15 mouse cellular contexts compared by ENCODE assay signal in genomic region chr8:25450544-25450943, GRCm38 (mm10).
"Had no signal": no experiment of that assay in that cellular context is flagged by ENCODE, and none has a peak within 500 bp of the region (broad histone marks: within the 10 kb centered on the region; RNA-seq: fewer than 3 reads in every experiment).

No protein-coding gene starts in this region.

- H3K4me2 ChIP-seq: neural tube, embryonic 15.5 days; stomach, embryonic 15.5 days had no signal

- H3K9me3 ChIP-seq: neural tube, embryonic 15.5 days; stomach, embryonic 15.5 days had no signal

- H3K27me3 ChIP-seq: neural tube, embryonic 15.5 days; stomach, embryonic 15.5 days had no signal

- H3K27ac ChIP-seq: neural tube, embryonic 15.5 days; stomach, embryonic 15.5 days; stomach, postnatal 0 days had no signal

- H3K4me1 ChIP-seq: neural tube, embryonic 15.5 days; stomach, embryonic 15.5 days had no signal

- DNase-seq: retina, postnatal 1 day; right cerebral cortex, adult 18-20 months; right cerebral cortex, postnatal 14 days; right cerebral cortex, postnatal 25 days; right cerebral cortex, postnatal 4 days; spleen, adult 18-20 months; thymus, adult 18-20 months; thymus, adult 2 months; thymus, postnatal 14 days; thymus, postnatal 25 days; thymus, postnatal 36 days; thymus, postnatal 4 days had no signal

- H3K9ac ChIP-seq: neural tube, embryonic 15.5 days; stomach, embryonic 15.5 days had no signal

- H3K36me3 ChIP-seq: neural tube, embryonic 15.5 days; stomach, embryonic 15.5 days had no signal

- H3K4me3 ChIP-seq: neural tube, embryonic 15.5 days; stomach, embryonic 15.5 days had no signal
